Mouse (Mus musculus) liver, embryonic 14.5 days (tissue): ENCODE results near the gene Dll1.

Source experiments
- CTCF ChIP-seq: IDR thresholded peaks from 2 replicates; pipeline ENCODE4 v1.5.1; 2016; ENCODE audit warnings: antibody characterized with exemption, low read depth, control low read depth
- EP300 ChIP-seq: IDR thresholded peaks from 2 replicates; pipeline ENCODE4 v1.6.1; 2016; ENCODE audit warnings: antibody characterized with exemption, low read depth

- TF ChIP-seq CTCF: no peak
- no peak for TF ChIP-seq EP300
Measured at GRCm38 (mm10) chr17:15372931-15373652, 3.6 kb downstream of the Dll1 start.
